Mouse (Mus musculus) kidney, postnatal 0 days (tissue): ENCODE data around the gene Ctps. TPM values are rescaled to one million over a fixed set of nuclear protein-coding genes. Genes with fewer than 3 reads are reported as not detected.

ENCODE experiments used
- ATAC-seq: fragments of 200-750 bp; cut with Nextera tagmentation; replicated peaks from 2 replicates; pipeline ENCODE4 v1.8.0; 2017; ENCODE audit warnings: low read depth, moderate number of reproducible peaks, moderate TSS enrichment, moderate library complexity; ENCODE audit not compliant: low FRiP score
- DNase-seq: peaks from one replicate; pipeline ENCODE4 v3.0.0-alpha.2; 2016; ENCODE audit warnings: low spot score
- H3K27ac ChIP-seq: fragments of 300-500 bp; sonication (generic); 2 replicates; pipeline ENCODE4 v1.5.1; 2014; ENCODE audit warnings: mild to moderate bottlenecking
- H3K27me3 ChIP-seq: fragments of 300-500 bp; sonication (generic); 2 replicates; pipeline ENCODE4 v1.6.1; 2014; ENCODE audit warnings: low read length, mixed read lengths; ENCODE audit not compliant: insufficient read depth
- H3K36me3 ChIP-seq: fragments of 300-500 bp; sonication (generic); 2 replicates; pipeline ENCODE4 v1.6.1; 2014; ENCODE audit warnings: low read length, mixed read lengths; ENCODE audit not compliant: insufficient read depth
- H3K4me1 ChIP-seq: fragments of 300-500 bp; sonication (generic); replicated peaks from 2 replicates; pipeline ENCODE4 v1.6.1; 2014; ENCODE audit warnings: antibody characterized with exemption, low read length, mixed read lengths; ENCODE audit not compliant: insufficient read depth
- H3K4me2 ChIP-seq: fragments of 300-500 bp; sonication (generic); 2 replicates; pipeline ENCODE4 v1.6.1; 2014; ENCODE audit warnings: mild to moderate bottlenecking, low read length, moderate library complexity, mixed read lengths
- H3K4me3 ChIP-seq: fragments of 300-500 bp; sonication (generic); replicated peaks from 2 replicates; pipeline ENCODE4 v1.5.1; 2014; ENCODE audit warnings: low read depth, low read length
- H3K9ac ChIP-seq: fragments of 300-500 bp; sonication (generic); 2 replicates; pipeline ENCODE4 v1.6.1; 2014; ENCODE audit warnings: low read depth, low read length
- H3K9me3 ChIP-seq: fragments of 300-500 bp; sonication (generic); replicated peaks from 2 replicates; pipeline ENCODE4 v1.6.1; 2016; ENCODE audit warnings: low read length, inconsistent platforms, mixed read lengths
- CTCF ChIP-seq: IDR thresholded peaks from 2 replicates; pipeline ENCODE4 v1.5.1; 2016; ENCODE audit warnings: antibody characterized with exemption, low read depth, mild to moderate bottlenecking, moderate library complexity
- WGBS: fragments of 180-500 bp; shearing (Covaris S2); extraction: QIAGEN DNeasy Blood & Tissue Kit; methylation state at CpG from one replicate; pipeline ENCODE4 v1.1.7; 2014; 5-methylcytosine and 5-hydroxymethylcytosine counted together
- polyA plus RNA-seq: library from polyadenylated mRNA; unstranded; fragments of >200 nt; fragmentation: Nextera tagmentation; extraction: Ambion mirVana; gene quantifications from 2 replicates; pipeline ENCODE4 v1.2.1, GENCODE M21; 2015

Gene Ctps
- polyA plus RNA-seq, 1 experiment from 2014 or later: 42.4 TPM

- Histone ChIP-seq H3K9ac (no peak overlapping the region), H3K4me1 (no peaks in the 10 kb centered on the region), H3K9me3 (no peaks in the 10 kb centered on the region), H3K27ac (no peak overlapping the region), H3K27me3 (no peaks in the 10 kb centered on the region), H3K4me3 (no peak overlapping the region), H3K4me2 (no peak overlapping the region), H3K36me3 (peaks cover 44% of the 10 kb centered on the region)
- DNase-seq (no peak), ATAC-seq (no peak)
- WGBS: 91% methylated on average over 6 of the region's 6 CpGs
- no peak for TF ChIP-seq CTCF
Measured at GRCm38 (mm10) chr4:120556592-120556991, 13.5 kb downstream of the Ctps start.

- H3K4me1 ChIP-seq: no peaks in the 10 kb centered on the region
- DNase-seq: no peak
- no peaks in the 10 kb centered on the region for H3K27me3 ChIP-seq
- no peak overlapping the region for H3K4me2 ChIP-seq
- H3K27ac ChIP-seq: no peak overlapping the region
- no peak for TF ChIP-seq CTCF
- H3K9ac ChIP-seq: no peak overlapping the region
- peaks cover 77% of the 10 kb centered on the region for H3K36me3 ChIP-seq
- no peak overlapping the region for H3K4me3 ChIP-seq
- WGBS: 90% methylated on average over 1 of the region's 1 CpGs
- no peak for ATAC-seq
- H3K9me3 ChIP-seq: no peaks in the 10 kb centered on the region
Measured at GRCm38 (mm10) chr4:120544896-120545295, 25.2 kb downstream of the Ctps start.

GRCm38 (mm10) chr4:120538664-120539063 is 31.4 kb downstream of the Ctps start:
- ATAC-seq: 0 out of 2 replicates have a peak, but pooled peaks have one; percentile 19
- 91% methylated on average over 10 of the region's 10 CpGs for WGBS
- Histone ChIP-seq H3K4me1 (no peaks in the 10 kb centered on the region), H3K27ac (no peak overlapping the region), H3K4me3 (no peak overlapping the region), H3K36me3 (peaks cover 46% of the 10 kb centered on the region), H3K9ac (no peak overlapping the region), H3K9me3 (no peaks in the 10 kb centered on the region), H3K4me2 (no peak overlapping the region), H3K27me3 (no peaks in the 10 kb centered on the region)
- DNase-seq: no peak
- no peak for TF ChIP-seq CTCF

- Histone ChIP-seq H3K27ac (no peak within 1 kb of the TSS), H3K4me2 (no peak within 1 kb of the TSS), H3K9me3 (no peaks in the 10 kb centered on the region), H3K27me3 (no peaks in the 10 kb centered on the region), H3K9ac (no peak within 1 kb of the TSS), H3K36me3 (peaks cover 24% of the 10 kb centered on the region; the same call in 1 of the 2 replicates), H3K4me1 (no peaks in the 10 kb centered on the region), H3K4me3 (no peak within 1 kb of the TSS)
- no peak for TF ChIP-seq CTCF
- DNase-seq (no peak), ATAC-seq (no peak)
- 85% methylated on average over 6 of the region's 6 CpGs for WGBS
Measured at GRCm38 (mm10) chr4:120531986-120532385, 38.1 kb downstream of the Ctps start, which contains the start of gene Slfnl1. TSS of gene Slfnl1 (plus strand) at chr4:120532231.

GRCm38 (mm10) chr4:120528171-120528570 is 41.9 kb downstream of the Ctps start:
- Histone ChIP-seq H3K9ac (no peak overlapping the region), H3K36me3 (peaks cover 53% of the 10 kb centered on the region), H3K4me2 (no peak overlapping the region), H3K9me3 (no peaks in the 10 kb centered on the region), H3K4me1 (no peaks in the 10 kb centered on the region), H3K27ac (no peak overlapping the region), H3K4me3 (no peak overlapping the region), H3K27me3 (no peaks in the 10 kb centered on the region)
- 80% methylated on average over 9 of the region's 9 CpGs for WGBS
- TF ChIP-seq CTCF: no peak
- ATAC-seq (no peak), DNase-seq (no peak)

- DNase-seq (no peak), ATAC-seq (no peak)
- no peak overlapping the region for H3K9ac ChIP-seq
- TF ChIP-seq CTCF: no peak
- no peak overlapping the region for H3K4me3 ChIP-seq
- peaks cover 45% of the 10 kb centered on the region for H3K36me3 ChIP-seq
- no peak overlapping the region for H3K4me2 ChIP-seq
- H3K27ac ChIP-seq: no peak overlapping the region
- H3K4me1 ChIP-seq: no peaks in the 10 kb centered on the region
- 91% methylated on average over 3 of the region's 3 CpGs for WGBS
- no peaks in the 10 kb centered on the region for H3K9me3 ChIP-seq
- H3K27me3 ChIP-seq: no peaks in the 10 kb centered on the region
Measured at GRCm38 (mm10) chr4:120523092-120523491, 47.0 kb downstream of the Ctps start.

- no peak overlapping the region for H3K4me2 ChIP-seq
- H3K27me3 ChIP-seq: no peaks in the 10 kb centered on the region
- no peaks in the 10 kb centered on the region for H3K9me3 ChIP-seq
- H3K27ac ChIP-seq: no peak overlapping the region
- H3K4me3 ChIP-seq: no peak overlapping the region
- peaks cover 39% of the 10 kb centered on the region for H3K36me3 ChIP-seq
- H3K9ac ChIP-seq: no peak overlapping the region
- DNase-seq: no peak
- WGBS: 95% methylated on average over 4 of the region's 4 CpGs
- TF ChIP-seq CTCF: no peak
- ATAC-seq: no peak
- H3K4me1 ChIP-seq: no peaks in the 10 kb centered on the region
Measured at GRCm38 (mm10) chr4:120522351-120522750, 47.7 kb downstream of the Ctps start.
